Mouse (Mus musculus) embryo, embryonic 10.5 days (tissue): ENCODE data around the gene Tex13c2.
A peak's percentile ranks its signal among the peaks of the same experiment; 100 is the strongest.

Source experiments
- DNase-seq: peaks from one replicate; pipeline ENCODE4 v3.0.0-alpha.2; 2015; ENCODE audit warnings: low spot score

Tex13c2 gene

GRCm38 (mm10) chrX:42489446-42489845, at the start of gene Tex13c2:
Gene Tex13c2 (plus strand): TSS chrX:42489691.
- DNase-seq, result no peak

GRCm38 (mm10) chrX:42450305-42450704, 39.2 kb upstream of the Tex13c2 start:
- DNase-seq, result no peak

GRCm38 (mm10) chrX:42453001-42453400, 36.5 kb upstream of the Tex13c2 start:
- DNase-seq, result no peak

GRCm38 (mm10) chrX:42454533-42454932, 35.0 kb upstream of the Tex13c2 start:
- DNase-seq, result no peak

GRCm38 (mm10) chrX:42490336-42490735, 845 bp downstream of the Tex13c2 start:
- DNase-seq, result no peak

GRCm38 (mm10) chrX:42500538-42500937, 11.0 kb downstream of the Tex13c2 start:
- no peak for DNase-seq

- DNase-seq, result no peak
These were observed 13.0 kb downstream of the Tex13c2 start, which contains the start of gene Sh2d1a for GRCm38 (mm10) chrX:42502291-42503043. Gene Sh2d1a (plus strand): TSS chrX:42502453.

GRCm38 (mm10) chrX:42511105-42511504, 21.6 kb downstream of the Tex13c2 start:
- no peak for DNase-seq

GRCm38 (mm10) chrX:42512567-42512966, 23.1 kb downstream of the Tex13c2 start:
- DNase-seq, result peak; percentile 22

GRCm38 (mm10) chrX:42522868-42523267, 33.4 kb downstream of the Tex13c2 start:
- no peak for DNase-seq

- DNase-seq, result no peak
These were observed 41.2 kb downstream of the Tex13c2 start for GRCm38 (mm10) chrX:42530703-42531102.

- DNase-seq, result peak; percentile 1
These were observed 50.7 kb downstream of the Tex13c2 start for GRCm38 (mm10) chrX:42540030-42540755.

GRCm38 (mm10) chrX:42540756-42541053, 51.2 kb downstream of the Tex13c2 start:
- DNase-seq, result peak; percentile 81
